Mouse (Mus musculus) spleen, adult 2 months (tissue): ENCODE results near the gene Cdc14b.

Experiments used
- CTCF ChIP-seq: fragments of 200-500 bp; IDR thresholded peaks from 2 replicates; pipeline ENCODE4 v1.5.1; 2011; ENCODE audit warnings: mild to moderate bottlenecking, inconsistent platforms; ENCODE audit not compliant: insufficient read depth, insufficient read length, insufficient replicate concordance; ENCODE audit errors: extremely low read depth
- POLR2A ChIP-seq: fragments of 200-500 bp; IDR thresholded peaks from 2 replicates; pipeline ENCODE4 v1.6.1; 2011; ENCODE audit warnings: low read depth, low read length, inconsistent platforms

GRCm38 (mm10) chr13:64314041-64314440 lies 39.0 kb upstream of the Cdc14b start:
- TF ChIP-seq POLR2A, result no peak
- no peak for TF ChIP-seq CTCF
